Mouse (Mus musculus): Measurements from ENCODE around the gene Cnnm2. TPM values are rescaled to one million over a fixed set of nuclear protein-coding genes. Genes with fewer than 3 reads are reported as not detected.

Cnnm2 gene
- polyA plus RNA-seq, 1 experiment, result 12.2 TPM

GRCm38 (mm10) chr19:46784502-46784901 is 23.1 kb downstream of the Cnnm2 start:
- WGBS, result 61% methylated on average over 6 of the region's 6 CpGs
- Histone ChIP-seq H3K4me1 (ENCODE audit: control insufficient read depth, insufficient read depth, low read length) (peaks cover 4% of the 10 kb centered on the region), H3K4me3 (replicated peaks; ENCODE audit: extremely low read depth, low read depth, low read length) (no peak overlapping the region)
- TF ChIP-seq CTCF (IDR thresholded peaks at IDR 0.05; ENCODE audit: insufficient read depth, low read length), result no peak
- TF ChIP-seq POLR2A (IDR thresholded peaks at IDR 0.05; ENCODE audit: borderline replicate concordance, extremely low read depth, low read depth, low read length), result no peak
- no peak for DNase-seq

GRCm38 (mm10) chr19:46785633-46786032 is 24.2 kb downstream of the Cnnm2 start:
- Histone ChIP-seq H3K4me1 (ENCODE audit: control insufficient read depth, insufficient read depth, low read length) (peaks cover 4% of the 10 kb centered on the region), H3K4me3 (replicated peaks; ENCODE audit: extremely low read depth, low read depth, low read length) (no peak overlapping the region)
- TF ChIP-seq CTCF (IDR thresholded peaks at IDR 0.05; ENCODE audit: insufficient read depth, low read length), result no peak
- TF ChIP-seq POLR2A (IDR thresholded peaks at IDR 0.05; ENCODE audit: borderline replicate concordance, extremely low read depth, low read depth, low read length), result no peak
- WGBS, result 75% methylated on average over 4 of the region's 4 CpGs
- DNase-seq, result no peak

GRCm38 (mm10) chr19:46789782-46790181 is 28.4 kb downstream of the Cnnm2 start:
- 92% methylated on average over 1 of the region's 1 CpGs for WGBS
- H3K4me3 ChIP-seq (replicated peaks; ENCODE audit: extremely low read depth, low read depth, low read length), result no peak overlapping the region
- TF ChIP-seq CTCF (IDR thresholded peaks at IDR 0.05; ENCODE audit: insufficient read depth, low read length), result no peak
- no peak for TF ChIP-seq POLR2A (IDR thresholded peaks at IDR 0.05; ENCODE audit: borderline replicate concordance, extremely low read depth, low read depth, low read length)
- DNase-seq, result no peak
- H3K4me1 ChIP-seq (ENCODE audit: control insufficient read depth, insufficient read depth, low read length), result peaks cover 7% of the 10 kb centered on the region

- DNase-seq, result no peak
- H3K4me1 ChIP-seq (ENCODE audit: control insufficient read depth, insufficient read depth, low read length), result peaks cover 7% of the 10 kb centered on the region
- no peak overlapping the region for H3K4me3 ChIP-seq (replicated peaks; ENCODE audit: extremely low read depth, low read depth, low read length)
- TF ChIP-seq CTCF (IDR thresholded peaks at IDR 0.05; ENCODE audit: insufficient read depth, low read length) (no peak), POLR2A (IDR thresholded peaks at IDR 0.05; ENCODE audit: borderline replicate concordance, extremely low read depth, low read depth, low read length) (no peak)
- WGBS, result 68% methylated on average over 7 of the region's 7 CpGs
These were observed 30.0 kb downstream of the Cnnm2 start for GRCm38 (mm10) chr19:46791360-46791759.

GRCm38 (mm10) chr19:46791921-46792320 is 30.5 kb downstream of the Cnnm2 start:
- TF ChIP-seq POLR2A (IDR thresholded peaks at IDR 0.05; ENCODE audit: borderline replicate concordance, extremely low read depth, low read depth, low read length), result no peak
- no peak for TF ChIP-seq CTCF (IDR thresholded peaks at IDR 0.05; ENCODE audit: insufficient read depth, low read length)
- 68% methylated on average over 8 of the region's 8 CpGs for WGBS
- H3K4me1 ChIP-seq (ENCODE audit: control insufficient read depth, insufficient read depth, low read length), result peaks cover 7% of the 10 kb centered on the region
- no peak for DNase-seq
- H3K4me3 ChIP-seq (replicated peaks; ENCODE audit: extremely low read depth, low read depth, low read length), result no peak overlapping the region

- Histone ChIP-seq H3K4me3 (replicated peaks; ENCODE audit: extremely low read depth, low read depth, low read length) (no peak overlapping the region), H3K4me1 (ENCODE audit: control insufficient read depth, insufficient read depth, low read length) (peaks cover 7% of the 10 kb centered on the region)
- DNase-seq, result no peak
- WGBS, result 71% methylated on average over 3 of the region's 3 CpGs
- no peak for TF ChIP-seq CTCF (IDR thresholded peaks at IDR 0.05; ENCODE audit: insufficient read depth, low read length)
- no peak for TF ChIP-seq POLR2A (IDR thresholded peaks at IDR 0.05; ENCODE audit: borderline replicate concordance, extremely low read depth, low read depth, low read length)
These were observed 31.1 kb downstream of the Cnnm2 start for GRCm38 (mm10) chr19:46792480-46792879.

GRCm38 (mm10) chr19:46794181-46794580 is 32.8 kb downstream of the Cnnm2 start:
- Histone ChIP-seq H3K4me3 (replicated peaks; ENCODE audit: extremely low read depth, low read depth, low read length) (no peak overlapping the region), H3K4me1 (ENCODE audit: control insufficient read depth, insufficient read depth, low read length) (peaks cover 7% of the 10 kb centered on the region)
- TF ChIP-seq CTCF (IDR thresholded peaks at IDR 0.05; ENCODE audit: insufficient read depth, low read length) (no peak), POLR2A (IDR thresholded peaks at IDR 0.05; ENCODE audit: borderline replicate concordance, extremely low read depth, low read depth, low read length) (no peak)
- 40% methylated on average over 8 of the region's 8 CpGs for WGBS
- no peak for DNase-seq

GRCm38 (mm10) chr19:46799903-46800583 is 38.6 kb downstream of the Cnnm2 start:
- Histone ChIP-seq H3K4me1 (ENCODE audit: control insufficient read depth, insufficient read depth, low read length) (no peaks in the 10 kb centered on the region), H3K4me3 (replicated peaks; ENCODE audit: extremely low read depth, low read depth, low read length) (no peak overlapping the region)
- DNase-seq, result no peak
- WGBS, result 66% methylated on average over 4 of the region's 4 CpGs
- TF ChIP-seq CTCF (IDR thresholded peaks at IDR 0.05; ENCODE audit: insufficient read depth, low read length), result no peak
- no peak for TF ChIP-seq POLR2A (IDR thresholded peaks at IDR 0.05; ENCODE audit: borderline replicate concordance, extremely low read depth, low read depth, low read length)

- no peak overlapping the region for H3K4me3 ChIP-seq (replicated peaks; ENCODE audit: extremely low read depth, low read depth, low read length)
- H3K4me1 ChIP-seq (ENCODE audit: control insufficient read depth, insufficient read depth, low read length), result no peaks in the 10 kb centered on the region
- TF ChIP-seq CTCF (IDR thresholded peaks at IDR 0.05; ENCODE audit: insufficient read depth, low read length) (no peak), POLR2A (IDR thresholded peaks at IDR 0.05; ENCODE audit: borderline replicate concordance, extremely low read depth, low read depth, low read length) (no peak)
- WGBS, result 81% methylated on average over 7 of the region's 7 CpGs
- peak; percentile 28 for DNase-seq
These were observed 40.1 kb downstream of the Cnnm2 start for GRCm38 (mm10) chr19:46801492-46801891.

- WGBS, result 86% methylated on average over 9 of the region's 9 CpGs
- TF ChIP-seq POLR2A (IDR thresholded peaks at IDR 0.05; ENCODE audit: borderline replicate concordance, extremely low read depth, low read depth, low read length) (no peak), CTCF (IDR thresholded peaks at IDR 0.05; ENCODE audit: insufficient read depth, low read length) (no peak)
- Histone ChIP-seq H3K4me1 (ENCODE audit: control insufficient read depth, insufficient read depth, low read length) (no peaks in the 10 kb centered on the region), H3K4me3 (replicated peaks; ENCODE audit: extremely low read depth, low read depth, low read length) (no peak overlapping the region)
- DNase-seq, result no peak
These were observed 40.9 kb downstream of the Cnnm2 start for GRCm38 (mm10) chr19:46802306-46802705.
